Mouse (Mus musculus): ENCODE data around the gene Cramp1l.

Cramp1l gene

GRCm38 (mm10) chr17:24960135-24960851, 55.3 kb downstream of the Cramp1l start, which contains the start of gene Jpt2:
Jpt2 (minus strand) TSS chr17:24960689.
- peak; percentile 97 to 98 for DNase-seq (ENCODE audit: low spot score in 2 of 2)

GRCm38 (mm10) chr17:24959371-24959770, 56.2 kb downstream of the Cramp1l start:
- no peak for DNase-seq (ENCODE audit: low spot score in 2 of 2)

- no peak for DNase-seq (ENCODE audit: low spot score in 2 of 2)
These were observed 62.3 kb downstream of the Cramp1l start for GRCm38 (mm10) chr17:24953291-24953690.

DNA sequence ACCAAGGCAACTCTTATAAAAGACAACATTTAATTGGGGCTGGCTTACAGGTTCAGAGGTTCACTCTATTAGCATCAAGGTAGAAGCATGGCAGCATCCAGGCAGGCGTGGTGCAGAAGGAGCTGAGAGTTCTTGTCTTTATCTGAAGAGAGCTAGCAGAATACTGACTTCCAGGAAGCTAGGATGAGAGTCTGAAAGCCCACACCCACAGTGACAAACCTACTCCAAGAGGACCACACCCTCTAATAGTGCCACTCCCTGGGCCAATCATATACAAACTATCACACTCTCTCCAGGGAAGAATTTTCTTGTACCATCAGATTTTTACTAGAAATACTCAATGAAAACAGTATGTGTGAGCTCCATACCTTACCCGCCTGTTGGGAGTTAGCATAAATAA, 64.9 kb downstream of the Cramp1l start:
- no peak for DNase-seq (ENCODE audit: low spot score in 2 of 2)

- DNase-seq (ENCODE audit: low spot score in 2 of 2), result no peak
These were observed 67.4 kb downstream of the Cramp1l start for GRCm38 (mm10) chr17:24948204-24948603.

- DNase-seq (ENCODE audit: low spot score in 2 of 2), result peak; percentile 58 to 60
These were observed 72.0 kb downstream of the Cramp1l start for GRCm38 (mm10) chr17:24943589-24943988.

GRCm38 (mm10) chr17:24943036-24943435, 72.6 kb downstream of the Cramp1l start:
- DNase-seq (ENCODE audit: low spot score in 2 of 2), result peak in 1 of 2 experiments; percentile 15

DNA sequence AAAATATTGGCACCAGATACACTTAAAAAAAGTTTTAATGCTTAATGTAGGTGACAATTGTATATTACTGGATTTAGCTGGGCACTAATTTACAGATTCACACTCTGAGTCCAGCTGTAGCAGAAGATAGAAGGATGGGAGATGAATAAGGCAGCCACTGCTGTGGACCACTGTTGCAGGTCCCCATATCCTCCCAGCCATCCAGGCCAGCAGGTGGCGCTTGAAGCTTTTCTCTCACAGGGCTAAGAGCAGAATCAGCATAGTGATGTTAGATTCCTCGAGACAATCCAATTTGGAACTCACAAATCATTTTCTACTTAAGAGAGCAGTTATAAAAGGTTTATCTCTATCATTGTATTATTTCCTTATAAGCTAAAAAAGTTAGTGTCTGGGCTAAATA, 73.1 kb downstream of the Cramp1l start:
- peak; percentile 18 to 44 for DNase-seq (ENCODE audit: low spot score in 2 of 2)

GRCm38 (mm10) chr17:24937266-24937665, 78.3 kb downstream of the Cramp1l start:
- DNase-seq (ENCODE audit: low spot score in 2 of 2), result no peak

DNA sequence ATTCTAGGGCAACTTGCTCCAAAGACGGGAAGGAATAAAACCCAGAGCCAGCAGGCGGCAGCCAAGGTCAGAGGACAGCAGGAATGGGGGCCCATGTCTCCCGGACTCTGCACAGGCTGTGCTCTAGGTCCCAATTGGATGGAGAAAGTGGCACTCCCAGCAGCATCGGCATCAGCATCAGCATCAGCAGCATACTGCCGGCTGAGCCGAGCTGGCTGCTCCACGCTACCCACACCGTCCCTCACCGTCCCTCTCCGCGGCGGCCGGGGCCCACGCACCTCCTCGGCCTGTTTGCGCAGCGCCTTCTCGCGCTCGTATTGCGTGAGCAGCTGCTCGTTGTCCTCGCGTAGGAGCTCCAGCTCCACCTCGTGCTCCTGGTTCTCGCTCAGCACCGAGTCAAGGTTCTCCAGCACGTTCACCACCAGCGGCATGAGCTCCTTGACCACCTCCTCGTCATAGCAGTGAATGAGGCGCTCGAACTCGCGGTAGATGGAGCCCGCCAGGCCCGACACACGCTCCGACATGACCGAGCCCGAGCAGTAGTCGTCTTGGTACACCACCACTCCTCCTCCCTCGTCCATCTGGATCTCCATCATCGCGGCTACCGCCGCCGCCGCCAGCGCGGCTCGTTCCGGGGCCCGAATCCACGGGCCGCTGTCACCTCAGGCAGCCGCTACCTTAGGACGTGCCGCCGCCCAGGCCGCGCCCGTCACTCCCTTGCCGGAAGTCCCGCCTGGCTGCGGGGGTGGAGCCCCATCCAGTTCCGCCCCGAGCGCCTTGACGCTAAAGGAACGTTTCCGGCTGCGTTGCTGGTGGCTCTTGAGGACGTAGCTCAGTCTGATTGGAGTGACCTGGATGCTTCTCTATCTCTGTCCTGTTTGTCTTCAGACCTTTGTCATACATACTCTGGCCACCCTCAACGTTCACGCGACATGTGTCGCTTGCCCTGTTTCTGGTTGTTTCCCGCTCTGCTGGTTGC, 79.0 kb downstream of the Cramp1l start, which contains the start of gene Mapk8ip3:
TSS of gene Mapk8ip3 (minus strand) at position 719 of the 979 bp plus-strand sequence.
- DNase-seq (ENCODE audit: low spot score in 2 of 2), result peak; percentile 96

DNA sequence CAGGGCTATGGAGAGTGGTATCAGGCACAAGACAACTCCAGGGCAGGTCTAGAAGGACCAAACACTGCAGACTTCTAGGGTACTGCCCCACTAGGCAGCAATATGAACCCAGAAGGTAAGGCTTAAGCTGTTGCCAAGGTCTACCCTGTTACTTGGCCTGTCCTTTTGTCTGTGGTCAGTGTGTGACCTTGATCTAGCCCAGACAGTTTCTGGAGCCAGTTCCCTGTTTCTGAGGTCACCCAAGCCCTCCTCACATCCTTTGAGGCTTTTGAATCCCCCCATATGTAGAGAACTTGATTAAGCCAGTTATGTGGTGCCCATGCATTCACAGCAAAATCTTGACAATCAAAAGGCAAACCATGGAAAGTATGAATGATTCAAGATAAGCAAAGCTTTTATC, 79.9 kb downstream of the Cramp1l start:
- DNase-seq (ENCODE audit: low spot score in 2 of 2), result no peak

DNA sequence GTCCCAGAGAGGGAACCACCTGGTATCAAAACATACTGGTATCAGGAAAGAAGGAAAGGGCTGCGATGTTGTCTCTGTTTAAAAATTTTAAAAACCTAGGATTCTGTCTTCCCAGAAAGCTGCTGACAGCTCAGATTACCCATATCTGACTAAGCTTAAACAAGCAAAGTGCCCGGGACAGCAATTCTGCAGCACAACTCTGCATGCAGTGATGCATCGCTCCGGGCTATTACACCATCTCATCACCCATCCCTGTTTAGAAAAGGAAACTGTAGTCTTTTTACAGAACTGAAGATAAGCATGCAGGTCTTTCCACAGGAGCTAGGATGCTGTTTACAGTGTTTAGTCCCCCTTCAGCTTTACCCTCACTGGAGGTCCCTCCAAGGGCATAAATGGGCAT, 80.7 kb downstream of the Cramp1l start:
- no peak for DNase-seq (ENCODE audit: low spot score in 2 of 2)

GRCm38 (mm10) chr17:24933163-24933562, 82.4 kb downstream of the Cramp1l start:
- DNase-seq (ENCODE audit: low spot score in 2 of 2), result no peak

DNA sequence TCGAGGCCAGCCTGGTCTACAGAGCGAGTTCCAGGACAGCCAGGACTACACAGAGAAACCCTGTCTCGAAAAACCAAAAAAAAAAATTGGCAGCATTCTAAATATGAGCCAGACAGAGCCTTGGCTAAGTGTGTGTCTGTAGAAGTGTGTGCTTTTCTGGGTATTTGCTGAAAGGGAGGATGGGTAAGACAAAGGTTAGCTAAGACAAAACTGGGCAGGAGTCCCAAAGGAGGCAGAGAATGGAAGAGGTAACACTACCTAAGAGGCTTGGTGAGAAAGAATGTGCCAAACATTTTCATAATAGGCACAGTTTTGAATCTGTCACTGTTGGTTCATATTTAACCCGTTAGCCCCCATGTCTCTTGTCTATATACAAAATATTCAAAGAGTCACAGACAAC, 83.2 kb downstream of the Cramp1l start:
- DNase-seq (ENCODE audit: low spot score in 2 of 2), result no peak

GRCm38 (mm10) chr17:24929506-24929905, 86.1 kb downstream of the Cramp1l start:
- DNase-seq (ENCODE audit: low spot score in 2 of 2), result no peak

GRCm38 (mm10) chr17:24923246-24923645, 92.3 kb downstream of the Cramp1l start:
- no peak for DNase-seq (ENCODE audit: low spot score in 2 of 2)

DNA sequence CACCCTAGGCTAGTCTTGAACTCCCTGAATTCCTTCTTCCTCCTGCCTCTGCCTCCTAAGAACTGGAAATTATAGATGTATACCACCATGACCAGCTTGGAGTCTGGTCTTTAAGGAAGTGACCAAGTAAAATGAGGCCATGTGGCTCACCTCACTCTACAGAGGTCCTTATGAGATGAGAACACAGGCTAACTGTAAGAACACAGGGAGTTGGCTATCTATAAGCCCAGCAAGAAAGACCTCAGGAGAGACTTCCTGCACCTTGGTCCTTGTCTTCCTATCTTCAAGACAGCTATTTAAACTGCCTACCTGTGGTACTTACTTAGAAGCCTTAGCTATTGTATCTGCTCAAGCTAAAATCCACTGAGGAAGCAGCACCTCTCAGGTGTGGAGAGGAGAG, 101.6 kb downstream of the Cramp1l start:
- no peak for DNase-seq (ENCODE audit: low spot score in 2 of 2)
